In genomic region chr4:134249651-134250050, GRCm38 (mm10) we compare ENCODE assay signal across 8 mouse cellular contexts. TPM values are rescaled to one million over a fixed set of nuclear protein-coding genes. Genes with fewer than 3 reads are reported as not detected.
A peak's percentile ranks its signal among the peaks of the same experiment; 100 is the strongest.
DNase-seq lines count a peak whose midpoint lies in the region; ATAC-seq and TF ChIP-seq lines count a peak whose summit lies in the region.

No protein-coding gene starts in this region.

- H3K36me3 ChIP-seq in G1E (replicated peaks), result peaks cover under 1% of the 10 kb centered on the region
- no peaks in the 10 kb centered on the region for H3K36me3 ChIP-seq in forebrain, postnatal 0 days (ENCODE audit: insufficient read depth)
- H3K36me3 ChIP-seq in hindbrain, embryonic 12.5 days, result no peaks in the 10 kb centered on the region

- peaks cover 13% of the 10 kb centered on the region for H3K9me3 ChIP-seq in G1E (replicated peaks)
- H3K9me3 ChIP-seq in forebrain, postnatal 0 days (ENCODE audit: low read length), result no peaks in the 10 kb centered on the region
- H3K9me3 ChIP-seq in hindbrain, embryonic 12.5 days (replicated peaks), result no peaks in the 10 kb centered on the region

- peak overlapping the region; percentile 34; the same call in 1 of the 2 replicates for H3K9ac ChIP-seq in forebrain, postnatal 0 days
- H3K9ac ChIP-seq in hindbrain, embryonic 12.5 days, result no peak overlapping the region

- TF ChIP-seq POLR2A in brain, embryonic 14.5 days (IDR thresholded peaks at IDR 0.05; ENCODE audit: borderline replicate concordance, extremely low read depth, insufficient read depth, insufficient read length, poor library complexity, severe bottlenecking), result no peak

- WGBS in forebrain, postnatal 0 days, result 1% methylated on average over 30 of the region's 30 CpGs
- 1% methylated on average over 30 of the region's 30 CpGs for WGBS in hindbrain, embryonic 12.5 days

- DNase-seq in G1E (ENCODE audit: low spot score) (peak; percentile 65), adipocyte (ENCODE audit: low spot score) (no peak)
- peak; percentile 77 for DNase-seq in brain, embryonic 14.5 days (ENCODE audit: low read depth)
- peak; percentile 85 for DNase-seq in forebrain, postnatal 0 days
- peak; percentile 41 to 75 for DNase-seq in left cerebral cortex, postnatal 14 days (ENCODE audit: low spot score in 2 of 2)
- peak; percentile 73 for DNase-seq in right cerebral cortex, postnatal 25 days

- ATAC-seq in G1E (ENCODE audit: extremely low read depth, insufficient number of reproducible peaks, low FRiP score, poor library complexity, severe bottlenecking), result no peak
- peak; percentile 49 for ATAC-seq in forebrain, postnatal 0 days
- peak; percentile 37; the same call in 1 of the 2 replicates for ATAC-seq in hindbrain, embryonic 12.5 days (ENCODE audit: low FRiP score)
- 0 out of 2 replicates have a peak, but pooled peaks have one; percentile 28 for ATAC-seq in megakaryocyte-erythroid progenitor cell, adult 5-6 weeks (replicated peaks; ENCODE audit: low FRiP score, low TSS enrichment, poor library complexity, severe bottlenecking)

- 0 out of 2 replicates have a peak, but pooled peaks have one; percentile 10 for TF ChIP-seq CTCF in G1E (IDR thresholded peaks at IDR 0.05; ENCODE audit: low read depth, low read length)
- peak; percentile 81 for TF ChIP-seq CTCF in brain, embryonic 14.5 days (IDR thresholded peaks at IDR 0.05; ENCODE audit: borderline replicate concordance, extremely low read depth, insufficient read depth, insufficient read length)
- peak; percentile 96 for TF ChIP-seq CTCF in forebrain, postnatal 0 days (IDR thresholded peaks at IDR 0.05; ENCODE audit: low read depth)

- peaks cover 39% of the 10 kb centered on the region for H3K4me1 ChIP-seq in G1E (ENCODE audit: insufficient read depth, low read depth, low read length)
- H3K4me1 ChIP-seq in forebrain, postnatal 0 days (ENCODE audit: insufficient read depth), result peaks cover 8% of the 10 kb centered on the region; the same call in 1 of the 2 replicates
- peaks cover 64% of the 10 kb centered on the region for H3K4me1 ChIP-seq in hindbrain, embryonic 12.5 days

- H3K4me2 ChIP-seq in forebrain, postnatal 0 days (ENCODE audit: low read depth), result peak overlapping the region; percentile 76
- H3K4me2 ChIP-seq in hindbrain, embryonic 12.5 days (replicated peaks), result peak overlapping the region; percentile 89

- peak overlapping the region; percentile 60; the same call in 1 of the 2 replicates for H3K4me3 ChIP-seq in G1E (ENCODE audit: low read depth, low read length)
- peak overlapping the region; percentile 53 for H3K4me3 ChIP-seq in forebrain, postnatal 0 days (ENCODE audit: low read depth, low read length)
- peak overlapping the region; percentile 32 for H3K4me3 ChIP-seq in hindbrain, embryonic 12.5 days

- intact Hi-C loops in left cerebral cortex, postnatal 14 days (cut with DNase I), result loop anchor here (2.0 to 5.0 kb wide), 3 partner anchors 39 to 108 kb away; partner anchors contain the start of gene Cep85

- no peak overlapping the region for H3K27ac ChIP-seq in forebrain, postnatal 0 days (ENCODE audit: low read depth, low read length)
- no peak overlapping the region for H3K27ac ChIP-seq in hindbrain, embryonic 12.5 days

- H3K27me3 ChIP-seq in G1E (ENCODE audit: insufficient read depth, low read length), result peaks cover 86% of the 10 kb centered on the region
- H3K27me3 ChIP-seq in forebrain, postnatal 0 days (ENCODE audit: insufficient read depth, low read length), result peaks cover 40% of the 10 kb centered on the region
- peaks cover 86% of the 10 kb centered on the region for H3K27me3 ChIP-seq in hindbrain, embryonic 12.5 days

RNA-seq across cellular contexts. Expression of gene Gm30191, which starts 2.9 kb away (rescaled TPM):
- total RNA-seq in G1E (2014; fragmentation: Nextera tagmentation) (not detected in 2 replicates), G1E (2017) (not detected in 2 replicates)
- polyA plus RNA-seq in G1E (2012), result not detected in 2 replicates
- polyA plus RNA-seq in brain, embryonic 14.5 days (2012; rRNA removed), result 0.33 and 0.64 TPM in 2 replicates
- total RNA-seq in forebrain, postnatal 0 days (2014; rRNA removed), result not detected in 2 replicates
- 0.25 TPM in 1 of 2 replicates, not detected in the other for polyA plus RNA-seq in forebrain, postnatal 0 days (2015; fragmentation: Nextera tagmentation; extraction: Ambion mirVana)
- 0.35 and 0.39 TPM in 2 replicates for polyA plus RNA-seq in hindbrain, embryonic 12.5 days (2016; fragmentation: Nextera tagmentation; extraction: Ambion mirVana)
- total RNA-seq in left cerebral cortex, postnatal 14 days (2021), result not detected
- total RNA-seq in megakaryocyte-erythroid progenitor cell, adult 5-6 weeks (2014; fragmentation: Nextera tagmentation), result not detected in 2 replicates
- not detected in 2 replicates for total RNA-seq in megakaryocyte-erythroid progenitor cell, adult 5-6 weeks (2017)

RNA-seq across cellular contexts. Expression of gene Grrp1, which starts 4.3 kb away (rescaled TPM):
- total RNA-seq in G1E (2014; fragmentation: Nextera tagmentation) (not detected in 2 replicates), G1E (2017) (not detected in 2 replicates)
- not detected in 2 replicates for polyA plus RNA-seq in G1E (2012)
- 16.5 and 16.6 TPM in 2 replicates for polyA plus RNA-seq in brain, embryonic 14.5 days (2012; rRNA removed)
- 14.2 and 18.3 TPM in 2 replicates for total RNA-seq in forebrain, postnatal 0 days (2014; rRNA removed)
- 18.3 and 20.0 TPM in 2 replicates for polyA plus RNA-seq in forebrain, postnatal 0 days (2015; fragmentation: Nextera tagmentation; extraction: Ambion mirVana)
- 8.5 and 8.9 TPM in 2 replicates for polyA plus RNA-seq in hindbrain, embryonic 12.5 days (2016; fragmentation: Nextera tagmentation; extraction: Ambion mirVana)
- 1 to 10 TPM; 3.8 to 4.3 TPM for total RNA-seq in left cerebral cortex, postnatal 14 days (2021)
- not detected in 2 replicates for total RNA-seq in megakaryocyte-erythroid progenitor cell, adult 5-6 weeks (2014; fragmentation: Nextera tagmentation)
- total RNA-seq in megakaryocyte-erythroid progenitor cell, adult 5-6 weeks (2017), result 0.52 TPM in 1 of 2 replicates, not detected in the other

RNA-seq across cellular contexts. Expression of gene Zfp593, which starts 4.3 kb away (rescaled TPM):
- total RNA-seq in G1E (2014; fragmentation: Nextera tagmentation), result 9.0 and 10.2 TPM in 2 replicates
- 9.8 and 10.7 TPM in 2 replicates for total RNA-seq in G1E (2017)
- polyA plus RNA-seq in G1E (2012), result 41.8 and 52.9 TPM in 2 replicates
- 14.5 and 19.0 TPM in 2 replicates for polyA plus RNA-seq in brain, embryonic 14.5 days (2012; rRNA removed)
- total RNA-seq in forebrain, postnatal 0 days (2014; rRNA removed), result 11.6 and 12.7 TPM in 2 replicates
- polyA plus RNA-seq in forebrain, postnatal 0 days (2015; fragmentation: Nextera tagmentation; extraction: Ambion mirVana), result 13.8 and 15.0 TPM in 2 replicates
- polyA plus RNA-seq in hindbrain, embryonic 12.5 days (2016; fragmentation: Nextera tagmentation; extraction: Ambion mirVana), result 18.3 TPM in 2 replicates
- 10 to 100 TPM in 1 of 2 experiments, 1 to 10 TPM in 1; 10.0 to 12.5 TPM for total RNA-seq in left cerebral cortex, postnatal 14 days (2021)
- 18.2 and 20.3 TPM in 2 replicates for total RNA-seq in megakaryocyte-erythroid progenitor cell, adult 5-6 weeks (2014; fragmentation: Nextera tagmentation)
- 14.9 and 15.2 TPM in 2 replicates for total RNA-seq in megakaryocyte-erythroid progenitor cell, adult 5-6 weeks (2017)

RNA-seq across cellular contexts. Expression of gene E130218I03Rik, which starts 6.2 kb away (rescaled TPM):
- not detected in 2 replicates for total RNA-seq in G1E (2014; fragmentation: Nextera tagmentation)
- total RNA-seq in G1E (2017), result 0.16 and 0.23 TPM in 2 replicates
- 0.11 and 0.19 TPM in 2 replicates for polyA plus RNA-seq in G1E (2012)
- not detected in 2 replicates for polyA plus RNA-seq in brain, embryonic 14.5 days (2012; rRNA removed)
- 0.43 TPM in 1 of 2 replicates, not detected in the other for total RNA-seq in forebrain, postnatal 0 days (2014; rRNA removed)
- 0.11 and 0.33 TPM in 2 replicates for polyA plus RNA-seq in forebrain, postnatal 0 days (2015; fragmentation: Nextera tagmentation; extraction: Ambion mirVana)
- polyA plus RNA-seq in hindbrain, embryonic 12.5 days (2016; fragmentation: Nextera tagmentation; extraction: Ambion mirVana), result 0.31 and 0.66 TPM in 2 replicates
- total RNA-seq in left cerebral cortex, postnatal 14 days (2021), result not detected
- not detected in 2 replicates for total RNA-seq in megakaryocyte-erythroid progenitor cell, adult 5-6 weeks (2014; fragmentation: Nextera tagmentation)
- total RNA-seq in megakaryocyte-erythroid progenitor cell, adult 5-6 weeks (2017), result not detected in 2 replicates

RNA-seq across cellular contexts. Expression of gene Cnksr1, which starts 11.5 kb away (rescaled TPM):
- total RNA-seq in G1E (2014; fragmentation: Nextera tagmentation) (not detected in 2 replicates), G1E (2017) (0.44 TPM in 1 of 2 replicates, not detected in the other)
- polyA plus RNA-seq in G1E (2012), result 0.03 TPM in 1 of 2 replicates, not detected in the other
- polyA plus RNA-seq in brain, embryonic 14.5 days (2012; rRNA removed), result 0.30 and 0.34 TPM in 2 replicates
- 0.08 TPM in 1 of 2 replicates, not detected in the other for total RNA-seq in forebrain, postnatal 0 days (2014; rRNA removed)
- 0.18 TPM in 1 of 2 replicates, not detected in the other for polyA plus RNA-seq in forebrain, postnatal 0 days (2015; fragmentation: Nextera tagmentation; extraction: Ambion mirVana)
- polyA plus RNA-seq in hindbrain, embryonic 12.5 days (2016; fragmentation: Nextera tagmentation; extraction: Ambion mirVana), result 0.46 and 1.3 TPM in 2 replicates
- total RNA-seq in left cerebral cortex, postnatal 14 days (2021), result under 1 TPM in 1 of 2 experiments, not detected in 1; 0.24 TPM
- not detected in 2 replicates for total RNA-seq in megakaryocyte-erythroid progenitor cell, adult 5-6 weeks (2014; fragmentation: Nextera tagmentation)
- not detected in 2 replicates for total RNA-seq in megakaryocyte-erythroid progenitor cell, adult 5-6 weeks (2017)

Comparison
In these comparisons a context has a peak if more than half of its experiments do, and no peak if none do; other contexts are left out.
1. CTCF ChIP-seq: peak in every context shown above with its lines; median percentile 96 in forebrain, postnatal 0 days; 81 in brain, embryonic 14.5 days; 10 in G1E.